Mouse (Mus musculus) intestine, embryonic 16.5 days (tissue): Measurements from ENCODE around the gene Sec16a. TPM values are rescaled to one million over a fixed set of nuclear protein-coding genes. Genes with fewer than 3 reads are reported as not detected.
A peak's percentile ranks its signal among the peaks of the same experiment; 100 is the strongest.

Experiments
- ATAC-seq: fragments of 200-750 bp; cut with Nextera tagmentation; 2 replicates; pipeline ENCODE4 v1.8.0; 2017; ENCODE audit warnings: moderate TSS enrichment, moderate library complexity
- H3K27ac ChIP-seq: fragments of 300-500 bp; sonication (generic); 2 replicates; pipeline ENCODE4 v1.5.1; 2014; ENCODE audit warnings: mild to moderate bottlenecking, low read length
- H3K27me3 ChIP-seq: fragments of 300-500 bp; sonication (generic); replicated peaks from 2 replicates; pipeline ENCODE4 v1.6.1; 2014; ENCODE audit warnings: low read length, control low read depth, mixed read lengths; ENCODE audit not compliant: control insufficient read depth, insufficient read depth
- H3K36me3 ChIP-seq: fragments of 300-500 bp; sonication (generic); 2 replicates; pipeline ENCODE4 v1.6.1; 2014; ENCODE audit warnings: low read length, control low read depth; ENCODE audit not compliant: control insufficient read depth, insufficient read depth
- H3K4me1 ChIP-seq: fragments of 300-500 bp; sonication (generic); 2 replicates; pipeline ENCODE4 v1.6.1; 2014; ENCODE audit warnings: low read length, control low read depth, mixed read lengths; ENCODE audit not compliant: control insufficient read depth, insufficient read depth
- H3K4me2 ChIP-seq: fragments of 300-500 bp; sonication (generic); 2 replicates; pipeline ENCODE4 v1.6.1; 2014; ENCODE audit warnings: low read depth, low read length, control low read depth
- H3K4me3 ChIP-seq: fragments of 300-500 bp; sonication (generic); 2 replicates; pipeline ENCODE4 v1.5.1; 2014; ENCODE audit warnings: mild to moderate bottlenecking, low read length
- H3K9ac ChIP-seq: fragments of 300-500 bp; sonication (generic); 2 replicates; pipeline ENCODE4 v1.6.1; 2014; ENCODE audit warnings: low read depth, low read length
- H3K9me3 ChIP-seq: fragments of 300-500 bp; sonication (generic); 2 replicates; pipeline ENCODE4 v1.6.1; 2016; ENCODE audit warnings: low read length, control low read depth; ENCODE audit not compliant: control insufficient read depth
- WGBS: fragments of 180-500 bp; shearing (Covaris S2); extraction: QIAGEN DNeasy Blood & Tissue Kit; methylation state at CpG from one replicate; pipeline ENCODE4 v1.1.7; 2014; 5-methylcytosine and 5-hydroxymethylcytosine counted together
- microRNA-seq: library from miRNA; unstranded; fragments of <30 nt; microRNA quantifications from one replicate; pipeline ENCODE4, GENCODE M21; 2016
- polyA plus RNA-seq: library from polyadenylated mRNA; unstranded; fragments of >200 nt; fragmentation: Nextera tagmentation; extraction: Ambion mirVana; gene quantifications from 2 replicates; pipeline ENCODE4 v1.2.1, GENCODE M21; 2015

Gene Sec16a
- polyA plus RNA-seq, 1 experiment from 2014 or later: 19.1 TPM

GRCm38 (mm10) chr2:26363481-26363880, 81.5 kb downstream of the Sec16a start:
- Histone ChIP-seq H3K27ac (no peak overlapping the region), H3K27me3 (no peaks in the 10 kb centered on the region), H3K36me3 (peaks cover 23% of the 10 kb centered on the region), H3K9me3 (no peaks in the 10 kb centered on the region), H3K4me3 (no peak overlapping the region), H3K4me2 (no peak overlapping the region), H3K4me1 (peaks cover 2% of the 10 kb centered on the region; the same call in 1 of the 2 replicates), H3K9ac (no peak overlapping the region)
- no peak for ATAC-seq
- 45% methylated on average over 5 of the region's 5 CpGs for WGBS

DNA sequence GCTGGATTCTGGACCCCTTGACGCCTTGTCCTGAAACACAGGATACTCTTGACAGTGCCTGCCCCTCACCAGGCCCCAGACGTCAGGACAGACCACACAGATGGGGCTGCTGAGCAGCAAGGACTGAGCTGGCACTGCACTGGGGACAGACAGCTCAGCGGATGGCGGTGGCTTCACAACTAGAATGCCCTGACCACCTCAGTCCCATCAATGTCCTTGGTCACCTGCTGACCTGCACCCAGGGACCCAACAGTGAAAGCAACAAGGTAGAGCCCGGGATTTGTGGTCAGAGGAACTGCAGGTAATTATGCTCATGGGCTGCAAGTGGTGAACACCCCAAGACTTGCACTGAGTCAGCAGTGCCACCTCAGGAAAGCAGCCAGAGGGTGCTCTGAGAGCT, 82.0 kb downstream of the Sec16a start:
- Histone ChIP-seq H3K4me2 (no peak overlapping the region), H3K4me3 (no peak overlapping the region), H3K9ac (no peak overlapping the region), H3K27me3 (no peaks in the 10 kb centered on the region), H3K9me3 (no peaks in the 10 kb centered on the region), H3K4me1 (peaks cover 2% of the 10 kb centered on the region; the same call in 1 of the 2 replicates), H3K27ac (no peak overlapping the region), H3K36me3 (peaks cover 22% of the 10 kb centered on the region)
- ATAC-seq: no peak
- 85% methylated on average over 5 of the region's 5 CpGs for WGBS

DNA sequence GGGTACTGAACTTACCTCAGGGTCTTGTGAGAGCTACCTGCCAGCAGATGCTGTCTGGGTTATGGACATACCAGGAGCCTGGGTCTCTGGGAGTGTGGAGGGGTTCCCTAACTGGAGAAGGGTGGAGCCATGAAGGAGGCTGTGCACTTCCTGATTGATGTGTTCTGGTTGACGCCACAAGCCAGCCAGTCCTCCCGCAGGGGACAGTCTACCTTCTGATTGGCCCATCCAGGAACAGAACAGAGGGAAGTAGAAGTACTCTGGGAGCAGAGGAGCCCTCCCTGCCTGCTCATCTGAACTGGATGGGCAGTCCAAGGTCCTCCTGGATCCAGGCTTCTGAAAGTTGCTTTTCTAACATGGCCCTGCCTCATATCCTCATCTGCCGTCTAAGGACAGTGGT, 84.2 kb downstream of the Sec16a start, which contains the start of gene Card9:
Gene Card9 (minus strand): TSS at position 147 of the 400 bp plus-strand sequence.
- Histone ChIP-seq H3K4me2 (no peak within 1 kb of the TSS), H3K4me1 (peaks cover 2% of the 10 kb centered on the region; the same call in 1 of the 2 replicates), H3K9me3 (no peaks in the 10 kb centered on the region), H3K9ac (peak within 1 kb of the TSS; percentile 8; the same call in 1 of the 2 replicates), H3K27me3 (no peaks in the 10 kb centered on the region), H3K4me3 (no peak within 1 kb of the TSS), H3K27ac (no peak within 1 kb of the TSS), H3K36me3 (peaks cover 15% of the 10 kb centered on the region; the same call in 1 of the 2 replicates)
- no peak for ATAC-seq
- WGBS: 37% methylated on average over 3 of the region's 3 CpGs

GRCm38 (mm10) chr2:26359983-26360382, 85.0 kb downstream of the Sec16a start:
- no peak for ATAC-seq
- Histone ChIP-seq H3K36me3 (peaks cover 11% of the 10 kb centered on the region; the same call in 1 of the 2 replicates), H3K4me1 (peaks cover 2% of the 10 kb centered on the region; the same call in 1 of the 2 replicates), H3K27me3 (no peaks in the 10 kb centered on the region), H3K9me3 (no peaks in the 10 kb centered on the region), H3K4me3 (no peak overlapping the region), H3K9ac (no peak overlapping the region), H3K4me2 (no peak overlapping the region), H3K27ac (no peak overlapping the region)
- WGBS: 92% methylated on average over 6 of the region's 6 CpGs

Small RNA genes within 50 kb of the gene (microRNA-seq; reads per million reads assigned to microRNA genes)
- gene Mir6996: not detected

Other genes with a start within 250 kb of the Sec16a start
- 0.09 TPM in 1 of 2 replicates, not detected in the other for gene Lhx3, start 236.9 kb downstream of the Sec16a start, polyA plus RNA-seq
- 23.8 and 25.1 TPM in 2 replicates for gene Qsox2, start 207.7 kb downstream of the Sec16a start, polyA plus RNA-seq
- gene Ccdc187, start 150.7 kb downstream of the Sec16a start, polyA plus RNA-seq: 0.26 and 0.27 TPM in 2 replicates
- gene Gpsm1, start 129.7 kb downstream of the Sec16a start, polyA plus RNA-seq: 22.6 and 23.2 TPM in 2 replicates
- 23.3 and 24.1 TPM in 2 replicates for gene Dnlz, start 93.1 kb downstream of the Sec16a start, polyA plus RNA-seq
- 0.86 and 1.1 TPM in 2 replicates for gene Card9, start 84.3 kb downstream of the Sec16a start, polyA plus RNA-seq
- gene Snapc4, start 64.6 kb downstream of the Sec16a start, polyA plus RNA-seq: 19.1 and 20.8 TPM in 2 replicates
- 80.4 and 88.4 TPM in 2 replicates for gene Entr1, start 55.9 kb downstream of the Sec16a start, polyA plus RNA-seq
- gene Pmpca, start 55.9 kb downstream of the Sec16a start, polyA plus RNA-seq: 102 and 105 TPM in 2 replicates
- 14.8 and 15.9 TPM in 2 replicates for gene Inpp5e, start 36.0 kb downstream of the Sec16a start, polyA plus RNA-seq
- gene Notch1, start 71.4 kb upstream of the Sec16a start, polyA plus RNA-seq: 7.4 and 8.4 TPM in 2 replicates
- 110 and 118 TPM in 2 replicates for gene Egfl7, start 134.8 kb upstream of the Sec16a start, polyA plus RNA-seq
- gene Gm20532, start 141.4 kb upstream of the Sec16a start, polyA plus RNA-seq: not detected in 2 replicates
- 113 and 116 TPM in 2 replicates for gene Agpat2, start 159.2 kb upstream of the Sec16a start, polyA plus RNA-seq
- 24.8 and 27.0 TPM in 2 replicates for gene Fam69b, start 183.2 kb upstream of the Sec16a start, polyA plus RNA-seq
- not detected in 2 replicates for gene Lcn4, start 226.1 kb upstream of the Sec16a start, polyA plus RNA-seq